Mouse (Mus musculus) CD8-positive naive resting alpha-beta T cell, adult 57 days (primary cell): ENCODE measurements around the gene Nckap1. TPM values are rescaled to one million over a fixed set of nuclear protein-coding genes. Genes with fewer than 3 reads are reported as not detected.

Experiments used
- total RNA-seq: library from RNA; stranded (reverse); gene quantifications from one replicate; pipeline ENCODE4 v1.2.4, GENCODE M21; 2023

The Nckap1 gene
- 8.5 TPM for total RNA-seq

GRCm38 (mm10) chr2:80581043-80581711, at the start of gene Nckap1:
TSS of gene Nckap1 (minus strand) at chr2:80581380.

GRCm38 (mm10) chr2:80616854-80617737, 35.9 kb upstream of the Nckap1 start, which contains the start of the genes Dusp19 and Nup35:
TSS of gene Dusp19 (plus strand) at chr2:80617045.
TSS of gene Nup35 (plus strand) at chr2:80617236.

Other genes starting within 250 kb of the Nckap1 start
- not detected for gene Frzb, start 133.8 kb downstream of the Nckap1 start, total RNA-seq
- 8.1 TPM for gene Dusp19, start 35.7 kb upstream of the Nckap1 start, total RNA-seq
- 15.7 TPM for gene Nup35, start 35.9 kb upstream of the Nckap1 start, total RNA-seq